Mouse (Mus musculus): ENCODE results near the gene Pla2g4b.

DNA sequence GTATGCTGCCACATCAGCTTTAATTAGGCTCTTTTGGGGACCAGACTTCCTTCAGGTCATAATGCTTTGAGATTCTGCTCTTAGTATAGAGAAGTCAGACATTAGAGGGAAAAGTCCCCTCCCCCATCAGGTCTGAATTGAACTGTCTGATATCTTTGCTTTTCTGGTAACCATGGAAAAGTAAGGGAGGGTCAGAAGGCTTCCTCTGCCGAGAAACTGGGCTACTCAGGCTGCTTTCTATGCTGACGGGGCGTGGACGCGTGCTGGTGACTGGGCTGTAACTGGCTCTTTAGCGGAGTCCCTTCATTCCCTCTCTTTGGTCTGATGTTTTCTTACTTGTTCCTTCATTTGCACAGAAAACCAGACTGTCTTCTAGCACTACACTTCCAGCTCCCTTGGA lies 46.8 kb upstream of the Pla2g4b start:
- no peak for TF ChIP-seq CTCF (IDR thresholded peaks at IDR 0.05; ENCODE audit: low read depth)
- TF ChIP-seq EP300 (IDR thresholded peaks at IDR 0.05; ENCODE audit: low read depth), result no peak

Measured in liver, embryonic 14.5 days (tissue).